ENCODE assay signal across 18 mouse cellular contexts in genomic region chr5:65149706-65150105, GRCm38 (mm10). TPM values are rescaled to one million over a fixed set of nuclear protein-coding genes. Genes with fewer than 3 reads are reported as not detected.
"Had no signal": no experiment of that assay in that cellular context is flagged by ENCODE, and none has a peak within 500 bp of the region (broad histone marks: within the 10 kb centered on the region; RNA-seq: fewer than 3 reads in every experiment).

No protein-coding gene starts in this region.

- H3K4me3 ChIP-seq: midbrain, embryonic 10.5 days; midbrain, embryonic 12.5 days; myocyte; neural tube, embryonic 13.5 days; neural tube, embryonic 15.5 days had no signal

- H3K27ac ChIP-seq: midbrain, embryonic 10.5 days; midbrain, embryonic 12.5 days; neural tube, embryonic 13.5 days; neural tube, embryonic 15.5 days had no signal

- ATAC-seq: midbrain, embryonic 16.5 days had no signal

- H3K27me3 ChIP-seq: midbrain, embryonic 12.5 days; neural tube, embryonic 13.5 days; neural tube, embryonic 15.5 days had no signal

- H3K9ac ChIP-seq: lung, embryonic 14.5 days; midbrain, embryonic 12.5 days; neural tube, embryonic 13.5 days; neural tube, embryonic 15.5 days had no signal

- H3K9me3 ChIP-seq: midbrain, embryonic 10.5 days; midbrain, embryonic 12.5 days; neural tube, embryonic 13.5 days; neural tube, embryonic 15.5 days had no signal

- H3K4me1 ChIP-seq: midbrain, embryonic 12.5 days; neural tube, embryonic 15.5 days had no signal

- H3K4me2 ChIP-seq: lung, embryonic 14.5 days; midbrain, embryonic 12.5 days; neural tube, embryonic 13.5 days; neural tube, embryonic 15.5 days had no signal

- DNase-seq: lung, embryonic 14.5 days; lung, postnatal 10 days; lung, postnatal 4 days; midbrain, embryonic 14.5 days; retina, postnatal 1 day; right cerebral cortex, adult 18-20 months; right cerebral cortex, postnatal 25 days; right cerebral cortex, postnatal 4 days; spleen, adult 18-20 months; thymus, adult 18-20 months; thymus, postnatal 14 days; thymus, postnatal 36 days had no signal

RNA-seq across cellular contexts. Expression of gene Tmem156, which starts 57.8 kb away (rescaled TPM):
- polyA plus RNA-seq: midbrain, embryonic 10.5 days; midbrain, embryonic 14.5 days; midbrain, embryonic 16.5 days; neural tube, embryonic 13.5 days; neural tube, embryonic 15.5 days had no signal
